Mouse (Mus musculus): ENCODE measurements at regions not wholly inside any gene's neighbourhood (a gene's known extent, or its start where the extent isn't known, plus 50 kb on each side); places are given as distances from the start of the nearest gene placed in this dataset.

DNA sequence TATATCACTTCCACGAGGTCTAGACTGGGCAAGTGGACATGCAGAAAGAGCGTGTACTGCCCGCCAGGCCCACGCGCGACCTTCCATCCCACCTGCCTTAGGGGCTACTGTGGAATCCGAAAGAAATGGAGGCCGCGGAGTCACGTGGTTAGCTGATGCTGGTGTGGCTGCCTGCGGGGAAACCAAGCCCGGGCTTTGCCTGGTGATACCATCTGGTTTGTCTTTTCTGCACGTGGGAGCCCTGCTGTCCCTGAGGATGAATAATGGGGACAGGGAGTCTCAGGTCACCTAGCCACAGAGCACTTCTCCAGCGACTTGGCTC, 86.2 kb downstream of the 2410131K14Rik start:
- Histone ChIP-seq H3K4me3 (ENCODE audit: low read depth, low read length) (no peak overlapping the region), H3K27ac (ENCODE audit: low read depth, low read length) (no peak overlapping the region), H3K9ac (replicated peaks; ENCODE audit: low read depth, low read length) (no peak overlapping the region), H3K36me3 (ENCODE audit: control insufficient read depth, insufficient read depth, low read length) (no peaks in the 10 kb centered on the region), H3K9me3 (ENCODE audit: control insufficient read depth, low read length) (no peaks in the 10 kb centered on the region), H3K4me2 (ENCODE audit: low read depth, low read length) (peak overlapping the region; percentile 68; the same call in 1 of the 2 replicates), H3K4me1 (ENCODE audit: control insufficient read depth, insufficient read depth, low read length) (peaks cover 18% of the 10 kb centered on the region), H3K27me3 (ENCODE audit: control insufficient read depth, insufficient read depth, low read length) (no peaks in the 10 kb centered on the region)
- WGBS: 15% methylated on average over 14 of the region's 14 CpGs
- no peak for ATAC-seq (ENCODE audit: low read depth)

DNA sequence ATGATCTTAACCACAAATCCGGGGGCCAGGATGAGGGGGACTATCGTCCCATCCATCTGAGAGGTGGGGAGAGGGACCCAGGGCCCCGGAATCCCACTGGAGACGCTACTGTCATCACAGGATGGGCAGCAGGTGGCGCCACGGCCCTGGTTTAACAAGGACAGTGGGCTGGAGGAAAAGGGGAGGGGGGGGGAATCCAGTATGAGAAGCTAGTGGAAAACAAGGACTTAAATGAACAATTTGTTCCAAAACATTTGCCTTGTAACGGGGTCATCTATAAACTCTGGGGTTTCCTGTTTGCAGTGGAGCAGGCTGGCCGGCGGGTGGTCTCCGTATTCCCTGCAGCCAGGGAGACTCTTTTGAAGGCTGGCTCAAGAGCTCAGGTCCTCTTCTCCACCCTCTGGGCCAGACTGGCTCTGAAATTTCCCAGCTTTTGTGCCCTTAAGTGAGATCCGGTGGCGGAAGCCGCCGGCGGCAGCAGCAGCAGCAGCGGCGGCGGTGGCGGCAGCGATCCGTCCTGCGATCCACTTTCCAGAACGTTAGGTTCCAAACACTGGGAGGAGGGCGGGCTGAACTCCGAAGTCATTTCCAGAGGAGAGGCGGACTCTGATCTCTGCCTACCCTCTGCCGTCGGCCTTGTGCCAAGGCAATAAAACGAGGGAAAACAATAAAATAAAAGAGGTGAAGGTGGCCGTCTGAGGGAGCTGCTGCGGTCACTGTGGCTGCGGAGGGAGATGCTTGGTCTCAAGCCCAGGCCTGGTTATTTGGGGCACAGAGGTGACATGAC, 86.8 kb downstream of the 2410131K14Rik start:
- peak overlapping the region; percentile 44; the same call in 1 of the 2 replicates for H3K27ac ChIP-seq (ENCODE audit: low read depth, low read length)
- peak; percentile 73; the same call in 1 of the 2 replicates for ATAC-seq (ENCODE audit: low read depth)
- no peaks in the 10 kb centered on the region for H3K27me3 ChIP-seq (ENCODE audit: control insufficient read depth, insufficient read depth, low read length)
- peak overlapping the region; percentile 23 for H3K4me3 ChIP-seq (ENCODE audit: low read depth, low read length)
- H3K36me3 ChIP-seq (ENCODE audit: control insufficient read depth, insufficient read depth, low read length): no peaks in the 10 kb centered on the region
- under 1% methylated on average over 32 of the region's 32 CpGs for WGBS
- peaks cover 15% of the 10 kb centered on the region for H3K4me1 ChIP-seq (ENCODE audit: control insufficient read depth, insufficient read depth, low read length)
- H3K9me3 ChIP-seq (ENCODE audit: control insufficient read depth, low read length): no peaks in the 10 kb centered on the region
- H3K9ac ChIP-seq (replicated peaks; ENCODE audit: low read depth, low read length): peak overlapping the region; percentile 50
- peak overlapping the region; percentile 68 for H3K4me2 ChIP-seq (ENCODE audit: low read depth, low read length)

- peaks cover 14% of the 10 kb centered on the region for H3K4me1 ChIP-seq (ENCODE audit: control insufficient read depth, insufficient read depth, low read length)
- H3K9me3 ChIP-seq (ENCODE audit: control insufficient read depth, low read length): no peaks in the 10 kb centered on the region
- H3K27me3 ChIP-seq (ENCODE audit: control insufficient read depth, insufficient read depth, low read length): no peaks in the 10 kb centered on the region
- ATAC-seq (ENCODE audit: low read depth): no peak
- H3K4me3 ChIP-seq (ENCODE audit: low read depth, low read length): no peak overlapping the region
- H3K4me2 ChIP-seq (ENCODE audit: low read depth, low read length): no peak overlapping the region
- H3K27ac ChIP-seq (ENCODE audit: low read depth, low read length): no peak overlapping the region
- H3K9ac ChIP-seq (replicated peaks; ENCODE audit: low read depth, low read length): no peak overlapping the region
- H3K36me3 ChIP-seq (ENCODE audit: control insufficient read depth, insufficient read depth, low read length): no peaks in the 10 kb centered on the region
- 94% methylated on average over 2 of the region's 2 CpGs for WGBS
Observed at GRCm38 (mm10) chr5:118334054-118334453, 89.0 kb downstream of the 2410131K14Rik start.

DNA sequence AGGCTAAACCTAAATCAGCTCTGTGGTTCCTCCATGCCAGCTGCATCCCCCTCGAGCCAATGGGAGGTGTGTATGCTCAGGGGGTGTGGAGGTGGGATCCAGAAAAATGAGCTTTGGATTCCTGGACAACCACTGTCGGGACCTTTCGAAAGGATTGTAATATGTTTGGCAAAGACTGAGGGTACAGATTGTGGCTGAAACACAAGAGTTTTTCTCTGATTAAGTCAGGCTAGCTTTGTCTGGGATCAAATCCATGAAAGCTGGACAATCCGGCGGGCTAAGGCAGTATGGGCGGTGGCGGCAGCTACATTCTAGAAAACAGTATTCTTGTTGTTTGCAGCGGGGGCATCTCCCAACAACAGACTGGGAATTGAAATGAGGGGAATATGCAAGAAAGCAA, 93.2 kb downstream of the 2410131K14Rik start:
- no peaks in the 10 kb centered on the region for H3K4me1 ChIP-seq (ENCODE audit: control insufficient read depth, insufficient read depth, low read length)

GRCm38 (mm10) chr5:118339676-118340661, 94.9 kb downstream of the 2410131K14Rik start:
- Histone ChIP-seq H3K4me2 (ENCODE audit: low read depth, low read length) (no peak overlapping the region), H3K9me3 (ENCODE audit: control insufficient read depth, low read length) (no peaks in the 10 kb centered on the region), H3K9ac (replicated peaks; ENCODE audit: low read depth, low read length) (no peak overlapping the region), H3K4me3 (ENCODE audit: low read depth, low read length) (no peak overlapping the region), H3K27me3 (ENCODE audit: control insufficient read depth, insufficient read depth, low read length) (no peaks in the 10 kb centered on the region), H3K36me3 (ENCODE audit: control insufficient read depth, insufficient read depth, low read length) (no peaks in the 10 kb centered on the region), H3K27ac (ENCODE audit: low read depth, low read length) (no peak overlapping the region), H3K4me1 (ENCODE audit: control insufficient read depth, insufficient read depth, low read length) (peaks cover 6% of the 10 kb centered on the region)
- no peak; the same call in 1 of the 2 replicates for ATAC-seq (ENCODE audit: low read depth)
- WGBS: 56% methylated on average over 22 of the region's 22 CpGs

More for the DNA sequence above, 93.2 kb downstream of the 2410131K14Rik start:
- H3K9ac ChIP-seq (replicated peaks; ENCODE audit: low read depth, low read length): no peak overlapping the region
- no peak overlapping the region for H3K27ac ChIP-seq (ENCODE audit: low read depth, low read length)
- 92% methylated on average over 8 of the region's 8 CpGs for WGBS
- no peaks in the 10 kb centered on the region for H3K9me3 ChIP-seq (ENCODE audit: control insufficient read depth, low read length)
- ATAC-seq (ENCODE audit: low read depth): no peak
- no peak overlapping the region for H3K4me3 ChIP-seq (ENCODE audit: low read depth, low read length)
- H3K4me2 ChIP-seq (ENCODE audit: low read depth, low read length): no peak overlapping the region
- H3K36me3 ChIP-seq (ENCODE audit: control insufficient read depth, insufficient read depth, low read length): no peaks in the 10 kb centered on the region
- H3K27me3 ChIP-seq (ENCODE audit: control insufficient read depth, insufficient read depth, low read length): no peaks in the 10 kb centered on the region

DNA sequence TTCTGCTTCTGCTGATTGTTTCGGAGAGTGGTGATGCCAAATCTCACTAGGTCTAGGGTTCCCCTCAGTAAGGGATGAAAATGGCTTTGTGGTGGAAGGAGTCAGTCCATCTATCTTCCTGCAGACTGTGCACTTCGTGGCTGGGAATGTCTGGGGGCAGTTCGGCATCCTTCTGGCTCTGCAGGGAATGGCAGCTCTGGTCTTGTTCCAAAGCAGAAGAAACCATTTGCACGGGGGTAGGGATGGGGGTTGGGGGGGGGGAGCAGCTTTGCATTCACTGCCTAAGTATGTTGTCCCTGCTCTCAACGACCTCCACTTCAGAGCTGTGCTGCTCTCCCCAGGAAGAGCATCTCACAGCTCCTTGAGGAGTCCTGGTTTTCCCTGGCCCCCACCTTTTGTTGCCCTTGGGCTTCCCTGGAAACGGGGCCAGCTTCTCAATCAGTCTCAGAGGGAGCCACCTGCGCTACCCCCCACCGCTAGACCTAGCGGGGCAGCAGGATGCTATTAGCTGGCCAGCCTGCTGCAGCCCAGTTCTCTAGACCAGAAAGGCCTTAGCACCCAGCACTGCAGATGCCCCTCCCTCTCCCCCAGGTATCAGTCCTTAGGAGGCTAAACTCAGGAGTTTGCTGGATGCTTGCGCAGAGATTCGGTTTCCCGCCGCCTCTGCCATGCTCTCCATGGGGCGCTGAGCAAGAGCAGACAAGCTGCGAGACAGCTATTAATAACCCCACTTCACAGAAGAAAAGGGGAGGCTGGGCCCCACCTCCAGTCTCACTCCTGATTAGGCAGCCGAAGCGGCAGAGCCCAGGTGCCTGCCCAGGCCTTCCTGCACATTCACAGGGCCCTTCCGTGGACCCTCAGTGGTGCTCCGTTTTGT, 98.7 kb downstream of the 2410131K14Rik start:
- Histone ChIP-seq H3K9ac (replicated peaks; ENCODE audit: low read depth, low read length) (no peak overlapping the region; the same call in 1 of the 2 replicates), H3K4me3 (ENCODE audit: low read depth, low read length) (no peak overlapping the region), H3K27me3 (ENCODE audit: control insufficient read depth, insufficient read depth, low read length) (no peaks in the 10 kb centered on the region), H3K4me2 (ENCODE audit: low read depth, low read length) (no peak overlapping the region), H3K36me3 (ENCODE audit: control insufficient read depth, insufficient read depth, low read length) (no peaks in the 10 kb centered on the region), H3K4me1 (ENCODE audit: control insufficient read depth, insufficient read depth, low read length) (peaks cover 6% of the 10 kb centered on the region), H3K9me3 (ENCODE audit: control insufficient read depth, low read length) (no peaks in the 10 kb centered on the region), H3K27ac (ENCODE audit: low read depth, low read length) (no peak overlapping the region)
- 19% methylated on average over 19 of the region's 19 CpGs for WGBS
- ATAC-seq (ENCODE audit: low read depth): no peak

GRCm38 (mm10) chr5:118345226-118345625, 100.2 kb downstream of the 2410131K14Rik start:
- H3K36me3 ChIP-seq (ENCODE audit: control insufficient read depth, insufficient read depth, low read length): no peaks in the 10 kb centered on the region
- WGBS: 57% methylated on average over 3 of the region's 3 CpGs
- H3K4me3 ChIP-seq (ENCODE audit: low read depth, low read length): no peak overlapping the region
- no peaks in the 10 kb centered on the region for H3K9me3 ChIP-seq (ENCODE audit: control insufficient read depth, low read length)
- H3K27ac ChIP-seq (ENCODE audit: low read depth, low read length): no peak overlapping the region
- ATAC-seq (ENCODE audit: low read depth): no peak
- H3K4me2 ChIP-seq (ENCODE audit: low read depth, low read length): no peak overlapping the region
- H3K9ac ChIP-seq (replicated peaks; ENCODE audit: low read depth, low read length): no peak overlapping the region
- H3K27me3 ChIP-seq (ENCODE audit: control insufficient read depth, insufficient read depth, low read length): no peaks in the 10 kb centered on the region
- peaks cover 6% of the 10 kb centered on the region for H3K4me1 ChIP-seq (ENCODE audit: control insufficient read depth, insufficient read depth, low read length)

- 92% methylated on average over 3 of the region's 3 CpGs for WGBS
- Histone ChIP-seq H3K9ac (replicated peaks; ENCODE audit: low read depth, low read length) (no peak overlapping the region), H3K27ac (ENCODE audit: low read depth, low read length) (no peak overlapping the region), H3K4me2 (ENCODE audit: low read depth, low read length) (no peak overlapping the region), H3K4me1 (ENCODE audit: control insufficient read depth, insufficient read depth, low read length) (peaks cover 1% of the 10 kb centered on the region; the same call in 1 of the 2 replicates), H3K4me3 (ENCODE audit: low read depth, low read length) (no peak overlapping the region), H3K9me3 (ENCODE audit: control insufficient read depth, low read length) (no peaks in the 10 kb centered on the region), H3K27me3 (ENCODE audit: control insufficient read depth, insufficient read depth, low read length) (no peaks in the 10 kb centered on the region), H3K36me3 (ENCODE audit: control insufficient read depth, insufficient read depth, low read length) (no peaks in the 10 kb centered on the region)
- ATAC-seq (ENCODE audit: low read depth): no peak
Observed at GRCm38 (mm10) chr5:118349057-118349456, 104.0 kb downstream of the 2410131K14Rik start.
